Mouse (Mus musculus): ENCODE measurements around the gene Slc12a5. TPM values are rescaled to one million over a fixed set of nuclear protein-coding genes. Genes with fewer than 3 reads are reported as not detected.

Gene Slc12a5
- total and polyA plus RNA-seq, 2 experiments from 2014 or later: 83.5 to 368 TPM

- Histone ChIP-seq H3K4me2 (ENCODE audit: low read depth, low read length, poor library complexity, severe bottlenecking) (no peak overlapping the region), H3K36me3 (ENCODE audit: insufficient read depth, low read length) (peaks cover 63% of the 10 kb centered on the region), H3K27me3 (ENCODE audit: insufficient read depth, low read length) (no peaks in the 10 kb centered on the region), H3K9me3 (ENCODE audit: low read length) (no peaks in the 10 kb centered on the region), H3K27ac (ENCODE audit: low read depth, low read length) (no peak overlapping the region), H3K4me1 (ENCODE audit: insufficient read depth, low read length) (0 out of 2 replicates have a peak, but pooled peaks cover 3% of the 10 kb centered on the region), H3K9ac (replicated peaks; ENCODE audit: low read length, poor library complexity, severe bottlenecking) (no peak overlapping the region), H3K4me3 (ENCODE audit: low read depth, low read length) (no peak overlapping the region)
- DNase-seq (ENCODE audit: low spot score) (no peak), ATAC-seq (ENCODE audit: low FRiP score) (no peak)
- WGBS: 87% methylated on average over 13 of the region's 13 CpGs
- peak; percentile 31 for TF ChIP-seq CTCF (IDR thresholded peaks at IDR 0.05)
Measured at GRCm38 (mm10) chr2:165001958-165002357, 41.4 kb downstream of the Slc12a5 start.

- ATAC-seq (ENCODE audit: low FRiP score) (no peak), DNase-seq (ENCODE audit: low spot score) (no peak)
- H3K4me1 ChIP-seq (ENCODE audit: insufficient read depth, low read length): no peaks in the 10 kb centered on the region
- no peak overlapping the region for H3K27ac ChIP-seq (ENCODE audit: low read depth, low read length)
- H3K27me3 ChIP-seq (ENCODE audit: insufficient read depth, low read length): no peaks in the 10 kb centered on the region
- H3K9me3 ChIP-seq (ENCODE audit: low read length): no peaks in the 10 kb centered on the region
- H3K4me3 ChIP-seq (ENCODE audit: low read depth, low read length): no peak overlapping the region
- no peak overlapping the region for H3K4me2 ChIP-seq (ENCODE audit: low read depth, low read length, poor library complexity, severe bottlenecking)
- peak; percentile 21; the same call in 1 of the 2 replicates for TF ChIP-seq CTCF (IDR thresholded peaks at IDR 0.05)
- WGBS: 65% methylated on average over 3 of the region's 3 CpGs
- H3K9ac ChIP-seq (replicated peaks; ENCODE audit: low read length, poor library complexity, severe bottlenecking): no peak overlapping the region
- peaks cover 75% of the 10 kb centered on the region for H3K36me3 ChIP-seq (ENCODE audit: insufficient read depth, low read length)
Measured at GRCm38 (mm10) chr2:165003108-165003507, 42.5 kb downstream of the Slc12a5 start.

GRCm38 (mm10) chr2:165004237-165004636 is 43.6 kb downstream of the Slc12a5 start:
- no peak for TF ChIP-seq CTCF (IDR thresholded peaks at IDR 0.05)
- Histone ChIP-seq H3K9me3 (ENCODE audit: low read length) (no peaks in the 10 kb centered on the region), H3K27ac (ENCODE audit: low read depth, low read length) (no peak overlapping the region), H3K36me3 (ENCODE audit: insufficient read depth, low read length) (peaks cover 79% of the 10 kb centered on the region), H3K4me1 (ENCODE audit: insufficient read depth, low read length) (no peaks in the 10 kb centered on the region), H3K4me2 (ENCODE audit: low read depth, low read length, poor library complexity, severe bottlenecking) (no peak overlapping the region), H3K4me3 (ENCODE audit: low read depth, low read length) (no peak overlapping the region), H3K27me3 (ENCODE audit: insufficient read depth, low read length) (no peaks in the 10 kb centered on the region), H3K9ac (replicated peaks; ENCODE audit: low read length, poor library complexity, severe bottlenecking) (no peak overlapping the region)
- ATAC-seq (ENCODE audit: low FRiP score): no peak
- 83% methylated on average over 10 of the region's 10 CpGs for WGBS
- DNase-seq (ENCODE audit: low spot score): no peak

- H3K9me3 ChIP-seq (ENCODE audit: low read length): no peaks in the 10 kb centered on the region
- ATAC-seq (ENCODE audit: low FRiP score) (no peak), DNase-seq (ENCODE audit: low spot score) (no peak)
- 92% methylated on average over 4 of the region's 4 CpGs for WGBS
- TF ChIP-seq CTCF (IDR thresholded peaks at IDR 0.05): no peak
- no peak overlapping the region for H3K27ac ChIP-seq (ENCODE audit: low read depth, low read length)
- no peaks in the 10 kb centered on the region for H3K27me3 ChIP-seq (ENCODE audit: insufficient read depth, low read length)
- H3K4me2 ChIP-seq (ENCODE audit: low read depth, low read length, poor library complexity, severe bottlenecking): no peak overlapping the region
- H3K4me3 ChIP-seq (ENCODE audit: low read depth, low read length): no peak overlapping the region
- no peaks in the 10 kb centered on the region for H3K4me1 ChIP-seq (ENCODE audit: insufficient read depth, low read length)
- H3K9ac ChIP-seq (replicated peaks; ENCODE audit: low read length, poor library complexity, severe bottlenecking): no peak overlapping the region
- peaks cover 85% of the 10 kb centered on the region for H3K36me3 ChIP-seq (ENCODE audit: insufficient read depth, low read length)
Measured at GRCm38 (mm10) chr2:165006813-165007212, 46.2 kb downstream of the Slc12a5 start.

- Histone ChIP-seq H3K4me2 (ENCODE audit: low read depth, low read length, poor library complexity, severe bottlenecking) (no peak overlapping the region), H3K27me3 (ENCODE audit: insufficient read depth, low read length) (no peaks in the 10 kb centered on the region), H3K9me3 (ENCODE audit: low read length) (no peaks in the 10 kb centered on the region), H3K4me1 (ENCODE audit: insufficient read depth, low read length) (no peaks in the 10 kb centered on the region), H3K36me3 (ENCODE audit: insufficient read depth, low read length) (peaks cover 73% of the 10 kb centered on the region), H3K27ac (ENCODE audit: low read depth, low read length) (no peak overlapping the region), H3K9ac (replicated peaks; ENCODE audit: low read length, poor library complexity, severe bottlenecking) (no peak overlapping the region), H3K4me3 (ENCODE audit: low read depth, low read length) (no peak overlapping the region)
- no peak for DNase-seq (ENCODE audit: low spot score)
- 100% methylated on average over 1 of the region's 1 CpGs for WGBS
- ATAC-seq (ENCODE audit: low FRiP score): no peak
- no peak for TF ChIP-seq CTCF (IDR thresholded peaks at IDR 0.05)
Measured at GRCm38 (mm10) chr2:165007986-165008385, 47.4 kb downstream of the Slc12a5 start.

GRCm38 (mm10) chr2:165009161-165009560 is 48.6 kb downstream of the Slc12a5 start:
- Histone ChIP-seq H3K9ac (replicated peaks; ENCODE audit: low read length, poor library complexity, severe bottlenecking) (no peak overlapping the region), H3K36me3 (ENCODE audit: insufficient read depth, low read length) (peaks cover 61% of the 10 kb centered on the region), H3K4me1 (ENCODE audit: insufficient read depth, low read length) (no peaks in the 10 kb centered on the region), H3K9me3 (ENCODE audit: low read length) (no peaks in the 10 kb centered on the region), H3K4me3 (ENCODE audit: low read depth, low read length) (no peak overlapping the region), H3K4me2 (ENCODE audit: low read depth, low read length, poor library complexity, severe bottlenecking) (no peak overlapping the region), H3K27ac (ENCODE audit: low read depth, low read length) (no peak overlapping the region), H3K27me3 (ENCODE audit: insufficient read depth, low read length) (no peaks in the 10 kb centered on the region)
- no peak for TF ChIP-seq CTCF (IDR thresholded peaks at IDR 0.05)
- no peak for DNase-seq (ENCODE audit: low spot score)
- ATAC-seq (ENCODE audit: low FRiP score): no peak
- WGBS: 97% methylated on average over 14 of the region's 14 CpGs

All from midbrain, postnatal 0 days (tissue).